Mouse (Mus musculus) embryonic facial prominence, embryonic 11.5 days (tissue): Measurements from ENCODE around the gene Ech1. TPM values are rescaled to one million over a fixed set of nuclear protein-coding genes. Genes with fewer than 3 reads are reported as not detected.
A peak's percentile ranks its signal among the peaks of the same experiment; 100 is the strongest.

Experiments used
- ATAC-seq: fragments of 200-750 bp; cut with Nextera tagmentation; replicated peaks from 2 replicates; pipeline ENCODE4 v1.8.0; 2017; ENCODE audit warnings: low read depth; ENCODE audit not compliant: insufficient number of reproducible peaks, low FRiP score, low TSS enrichment
- DNase-seq: peaks from one replicate; pipeline ENCODE4 v3.0.0-alpha.2; 2015; ENCODE audit warnings: low spot score
- H3K27ac ChIP-seq: fragments of 300-500 bp; sonication (generic); replicated peaks from 2 replicates; pipeline ENCODE4 v1.5.1; 2014; ENCODE audit warnings: mild to moderate bottlenecking, low read depth, low read length, control low read depth
- H3K27me3 ChIP-seq: fragments of 300-500 bp; sonication (generic); 2 replicates; pipeline ENCODE4 v1.6.1; 2014; ENCODE audit warnings: mild to moderate bottlenecking, low read length, moderate library complexity, mixed read lengths; ENCODE audit not compliant: control insufficient read depth, insufficient read depth
- H3K36me3 ChIP-seq: fragments of 300-500 bp; sonication (generic); replicated peaks from 2 replicates; pipeline ENCODE4 v1.6.1; 2014; ENCODE audit warnings: low read depth, mild to moderate bottlenecking, low read length, moderate library complexity, mixed read lengths; ENCODE audit not compliant: control insufficient read depth, insufficient read depth
- H3K4me1 ChIP-seq: fragments of 300-500 bp; sonication (generic); 2 replicates; pipeline ENCODE4 v1.6.1; 2014; ENCODE audit warnings: low read length, mixed read lengths; ENCODE audit not compliant: control insufficient read depth, insufficient read depth
- H3K4me2 ChIP-seq: fragments of 300-500 bp; sonication (generic); 2 replicates; pipeline ENCODE4 v1.6.1; 2014; ENCODE audit warnings: low read depth, mild to moderate bottlenecking, control low read depth, low read length, moderate library complexity
- H3K4me3 ChIP-seq: fragments of 300-500 bp; sonication (generic); 2 replicates; pipeline ENCODE4 v1.5.1; 2014; ENCODE audit warnings: low read depth, low read length, control low read depth
- H3K9ac ChIP-seq: fragments of 300-500 bp; sonication (generic); replicated peaks from 2 replicates; pipeline ENCODE4 v1.6.1; 2014; ENCODE audit warnings: mild to moderate bottlenecking, control low read depth, low read length
- H3K9me3 ChIP-seq: fragments of 300-500 bp; sonication (generic); replicated peaks from 2 replicates; pipeline ENCODE4 v1.6.1; 2016; ENCODE audit warnings: mild to moderate bottlenecking, low read length, inconsistent platforms, mixed read lengths; ENCODE audit not compliant: control insufficient read depth
- WGBS: fragments of 180-500 bp; shearing (Covaris S2); extraction: QIAGEN DNeasy Blood & Tissue Kit; methylation state at CpG from one replicate; pipeline ENCODE4 v1.1.7; 2014; 5-methylcytosine and 5-hydroxymethylcytosine counted together
- polyA plus RNA-seq: library from polyadenylated mRNA; unstranded; fragments of >200 nt; fragmentation: Nextera tagmentation; extraction: Ambion mirVana; gene quantifications from 2 replicates; pipeline ENCODE4 v1.2.1, GENCODE M21; 2014

Ech1 gene
- polyA plus RNA-seq, 1 experiment from 2014 or later, result 103 TPM

DNA sequence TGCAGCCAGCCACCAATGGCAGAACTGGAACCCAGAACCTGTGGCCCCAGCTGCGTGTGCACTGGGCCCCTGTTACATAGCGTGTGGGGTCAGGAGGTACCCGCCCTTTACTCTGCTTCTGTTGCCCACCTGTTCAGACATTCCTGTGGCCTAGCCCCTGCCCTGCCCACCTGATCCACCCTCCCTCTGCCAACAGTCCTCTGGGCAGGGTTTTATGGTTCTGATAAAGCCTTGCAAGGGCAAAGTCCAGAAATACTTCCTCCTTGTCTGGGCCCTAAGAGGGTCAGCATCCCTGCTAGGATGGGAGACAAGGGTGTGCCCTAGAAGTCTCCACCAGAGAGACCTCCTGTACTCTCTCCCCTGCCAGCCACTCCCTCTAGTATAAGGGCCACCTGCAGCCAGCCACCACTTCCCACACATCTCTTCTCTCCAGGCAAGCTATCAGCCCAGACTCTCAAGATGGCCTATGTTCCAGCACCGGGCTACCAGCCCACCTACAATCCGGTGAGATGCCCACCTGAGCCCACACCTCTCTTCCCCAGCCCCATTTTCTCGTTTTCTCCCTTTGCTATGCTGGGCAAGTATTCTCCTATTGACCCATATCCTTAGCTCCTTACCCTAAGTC is 8.8 kb downstream of the Ech1 start, which contains the start of gene Lgals4:
TSS of gene Lgals4 (plus strand) at position 132 of the 625 bp plus-strand sequence.
- 91% methylated on average over 6 of the region's 6 CpGs for WGBS
- no peak for ATAC-seq
- H3K27ac ChIP-seq, result no peak within 1 kb of the TSS

DNA sequence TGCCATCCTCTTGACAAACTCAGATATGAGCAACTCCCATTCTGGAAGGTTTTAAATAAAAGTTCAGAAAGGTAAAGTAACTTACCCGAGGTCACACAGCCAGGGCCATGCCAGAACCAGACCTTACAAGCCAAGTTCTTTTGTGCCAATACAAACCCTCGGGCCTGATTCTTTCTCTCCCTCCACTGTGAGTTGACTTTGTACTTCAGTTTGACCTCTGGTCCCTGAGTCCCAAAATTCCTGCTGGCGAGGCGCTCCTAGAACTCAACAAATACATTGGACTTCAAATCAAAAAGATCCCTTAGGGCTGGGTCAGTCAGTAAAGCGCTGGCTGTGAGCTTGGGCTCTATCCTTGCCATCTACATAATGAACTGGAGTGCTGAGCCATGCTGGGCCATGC is 11.9 kb downstream of the Ech1 start:
- H3K9me3 ChIP-seq, result no peaks in the 10 kb centered on the region
- H3K4me2 ChIP-seq, result no peak overlapping the region
- H3K36me3 ChIP-seq, result no peaks in the 10 kb centered on the region
- ATAC-seq (no peak), DNase-seq (no peak)
- H3K9ac ChIP-seq, result no peak overlapping the region
- WGBS, result 83% methylated on average over 5 of the region's 5 CpGs
- no peaks in the 10 kb centered on the region for H3K4me1 ChIP-seq
- H3K27ac ChIP-seq, result no peak overlapping the region
- H3K27me3 ChIP-seq, result no peaks in the 10 kb centered on the region
- H3K4me3 ChIP-seq, result no peak overlapping the region

More for the DNA sequence above, 8.8 kb downstream of the Ech1 start, which contains the start of gene Lgals4:
- H3K36me3 ChIP-seq, result no peaks in the 10 kb centered on the region
- no peaks in the 10 kb centered on the region for H3K9me3 ChIP-seq
- no peak within 1 kb of the TSS for H3K9ac ChIP-seq
- H3K4me1 ChIP-seq, result no peaks in the 10 kb centered on the region
- H3K4me3 ChIP-seq, result no peak within 1 kb of the TSS
- no peak for DNase-seq
- no peak within 1 kb of the TSS for H3K4me2 ChIP-seq
- no peaks in the 10 kb centered on the region for H3K27me3 ChIP-seq

DNA sequence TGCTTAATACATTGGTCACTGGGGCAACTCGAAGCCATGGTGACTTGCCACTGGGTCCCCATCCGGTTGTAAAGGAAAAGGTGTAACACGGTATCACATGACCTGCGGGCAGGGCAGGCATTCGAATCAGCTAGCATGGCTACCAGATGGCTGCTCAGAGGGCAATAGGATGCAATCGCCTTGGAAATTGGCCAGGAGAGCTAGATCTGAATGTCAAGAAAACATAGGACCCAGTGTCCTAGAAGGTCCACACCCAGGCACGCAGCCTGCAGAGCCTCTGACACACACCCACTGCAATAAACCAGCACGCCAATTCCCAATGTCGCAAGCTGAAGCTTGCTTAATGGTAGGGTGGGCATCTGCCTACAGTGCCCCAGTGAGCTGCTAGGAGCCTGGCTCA is 13.3 kb downstream of the Ech1 start:
- Histone ChIP-seq H3K27me3 (no peaks in the 10 kb centered on the region), H3K9ac (no peak overlapping the region), H3K27ac (no peak overlapping the region), H3K4me2 (no peak overlapping the region), H3K4me1 (no peaks in the 10 kb centered on the region), H3K9me3 (no peaks in the 10 kb centered on the region), H3K36me3 (no peaks in the 10 kb centered on the region), H3K4me3 (no peak overlapping the region)
- DNase-seq (no peak), ATAC-seq (no peak)
- WGBS, result 79% methylated on average over 9 of the region's 9 CpGs

DNA sequence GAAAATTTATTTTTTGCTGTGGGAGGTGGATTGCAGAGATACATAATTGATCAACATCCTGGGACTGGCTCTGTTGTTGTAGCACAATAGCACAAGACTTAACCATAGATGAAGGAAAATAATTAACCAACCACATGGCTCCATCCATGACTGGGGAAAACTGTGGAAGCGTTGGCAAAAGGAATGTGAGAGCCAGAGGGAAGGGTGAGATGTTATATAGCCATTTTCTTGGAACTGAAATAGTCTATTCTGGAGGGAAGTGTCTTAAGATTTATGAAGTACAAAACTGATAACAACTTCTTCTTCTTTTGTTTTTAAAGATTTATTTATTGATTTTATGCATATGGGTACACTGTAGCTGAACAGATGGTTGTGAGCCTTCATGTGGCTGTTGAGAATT is 22.3 kb downstream of the Ech1 start:
- Histone ChIP-seq H3K36me3 (no peaks in the 10 kb centered on the region), H3K4me1 (no peaks in the 10 kb centered on the region), H3K4me2 (no peak overlapping the region), H3K9me3 (no peaks in the 10 kb centered on the region), H3K9ac (no peak overlapping the region), H3K27me3 (no peaks in the 10 kb centered on the region), H3K4me3 (no peak overlapping the region), H3K27ac (no peak overlapping the region)
- ATAC-seq, result no peak
- DNase-seq, result no peak
- WGBS, result 70% methylated on average over 1 of the region's 1 CpGs

DNA sequence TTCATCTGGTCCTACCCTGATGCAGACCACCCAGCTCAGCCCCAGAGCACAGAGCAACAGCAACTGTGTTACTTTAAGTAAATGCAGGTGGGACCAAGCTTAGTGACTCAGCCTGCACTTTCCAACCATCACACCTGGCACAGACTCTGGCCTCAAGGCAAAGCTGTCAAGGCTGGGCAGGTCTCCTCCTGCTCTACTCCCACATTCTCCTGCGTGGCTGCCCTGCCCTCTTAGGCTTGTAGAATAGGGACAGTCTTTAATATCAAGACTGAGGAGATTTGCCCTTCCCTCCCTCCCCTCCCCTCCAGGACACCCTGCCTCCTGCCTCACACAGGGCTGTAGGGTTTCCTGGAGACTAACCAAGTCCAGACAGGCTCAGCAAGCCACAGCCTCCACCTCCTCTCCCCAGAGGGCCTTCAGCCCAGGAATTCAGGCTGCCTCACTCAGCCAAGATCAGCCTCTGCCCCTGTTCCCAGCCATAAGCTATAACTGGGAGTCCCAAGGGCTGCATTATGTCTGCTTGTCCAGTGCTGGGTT is 24.8 kb downstream of the Ech1 start:
- no peaks in the 10 kb centered on the region for H3K4me1 ChIP-seq
- DNase-seq, result peak; percentile 57
- no peak overlapping the region for H3K27ac ChIP-seq
- no peaks in the 10 kb centered on the region for H3K9me3 ChIP-seq
- H3K4me2 ChIP-seq, result no peak overlapping the region
- WGBS, result 23% methylated on average over 1 of the region's 1 CpGs
- no peaks in the 10 kb centered on the region for H3K36me3 ChIP-seq
- no peaks in the 10 kb centered on the region for H3K27me3 ChIP-seq
- peak; percentile 73; the same call in 1 of the 2 replicates for ATAC-seq
- peak overlapping the region; percentile 3; the same call in 1 of the 2 replicates for H3K9ac ChIP-seq
- no peak overlapping the region for H3K4me3 ChIP-seq

DNA sequence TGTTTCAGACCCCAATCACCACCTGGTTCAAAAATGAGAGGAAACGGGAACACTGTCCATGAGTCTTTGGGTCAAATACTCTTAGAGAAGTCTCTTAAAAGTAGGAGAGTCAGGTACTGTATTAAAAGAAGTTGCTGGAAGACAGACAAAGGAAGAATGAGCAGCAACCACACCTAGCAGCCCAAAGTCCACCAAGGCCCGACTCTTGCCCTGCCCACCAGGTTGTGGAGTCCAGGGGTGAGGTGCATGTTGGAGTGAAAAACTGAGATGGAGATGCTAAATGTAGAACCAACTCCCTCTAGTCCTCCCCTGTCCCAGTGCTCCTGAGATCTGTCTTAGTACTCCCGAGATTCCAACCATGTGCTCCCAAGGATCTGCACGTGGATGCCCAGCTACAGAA is 25.6 kb downstream of the Ech1 start:
- no peaks in the 10 kb centered on the region for H3K4me1 ChIP-seq
- H3K27ac ChIP-seq, result no peak overlapping the region
- no peak for DNase-seq
- no peaks in the 10 kb centered on the region for H3K36me3 ChIP-seq
- 84% methylated on average over 4 of the region's 4 CpGs for WGBS
- no peaks in the 10 kb centered on the region for H3K27me3 ChIP-seq
- H3K9me3 ChIP-seq, result no peaks in the 10 kb centered on the region
- H3K9ac ChIP-seq, result no peak overlapping the region
- no peak overlapping the region for H3K4me2 ChIP-seq
- H3K4me3 ChIP-seq, result no peak overlapping the region
- ATAC-seq, result no peak

DNA sequence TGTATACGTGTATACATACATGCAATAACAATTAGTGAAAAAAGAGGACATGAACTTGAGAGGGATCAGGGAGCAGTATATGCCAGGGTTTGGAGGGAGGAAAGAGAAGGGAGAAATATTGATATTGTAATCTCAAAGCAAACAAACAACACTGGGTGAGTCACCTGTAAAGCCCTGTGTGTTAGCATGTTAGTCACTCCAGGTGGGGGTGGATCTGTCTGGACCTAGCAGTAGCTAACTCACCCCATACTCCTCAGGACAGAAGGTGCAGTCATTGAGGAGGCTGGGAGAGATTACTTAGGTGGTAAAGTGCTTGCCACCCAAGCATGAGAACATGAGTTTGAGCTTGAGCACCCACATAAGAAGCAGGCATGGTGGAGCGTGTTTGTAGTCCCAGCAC is 34.9 kb downstream of the Ech1 start:
- ATAC-seq, result no peak
- H3K27me3 ChIP-seq, result no peaks in the 10 kb centered on the region
- peaks cover 3% of the 10 kb centered on the region for H3K9me3 ChIP-seq
- no peak for DNase-seq
- no peak overlapping the region for H3K27ac ChIP-seq
- H3K9ac ChIP-seq, result no peak overlapping the region
- H3K4me3 ChIP-seq, result no peak overlapping the region
- no peaks in the 10 kb centered on the region for H3K4me1 ChIP-seq
- H3K36me3 ChIP-seq, result no peaks in the 10 kb centered on the region
- no peak overlapping the region for H3K4me2 ChIP-seq
- 85% methylated on average over 2 of the region's 2 CpGs for WGBS

DNA sequence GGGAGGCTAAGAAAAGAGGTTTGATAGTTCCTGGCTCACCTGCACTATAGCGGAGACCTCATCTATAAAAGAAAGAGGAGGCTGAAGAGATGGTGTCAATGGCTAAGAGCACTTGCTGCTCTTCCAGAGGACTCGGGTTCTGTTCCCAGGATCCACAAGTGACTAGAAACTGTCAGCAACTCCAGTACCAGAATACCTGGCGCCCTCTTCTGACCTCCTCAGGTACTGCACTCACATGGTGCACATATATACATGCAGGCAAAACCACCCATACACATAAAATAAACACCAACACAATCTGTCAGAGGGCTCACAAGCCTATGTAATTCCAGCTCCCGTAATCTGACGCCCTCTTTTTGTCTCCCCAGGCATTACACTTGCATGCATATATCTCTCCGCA is 35.9 kb downstream of the Ech1 start:
- peaks cover 3% of the 10 kb centered on the region for H3K9me3 ChIP-seq
- no peaks in the 10 kb centered on the region for H3K36me3 ChIP-seq
- no peaks in the 10 kb centered on the region for H3K27me3 ChIP-seq
- no peak overlapping the region for H3K9ac ChIP-seq
- H3K4me2 ChIP-seq, result no peak overlapping the region
- WGBS, result 86% methylated on average over 6 of the region's 6 CpGs
- H3K4me3 ChIP-seq, result no peak overlapping the region
- H3K27ac ChIP-seq, result no peak overlapping the region
- ATAC-seq (no peak), DNase-seq (no peak)
- no peaks in the 10 kb centered on the region for H3K4me1 ChIP-seq
